Mouse (Mus musculus) spleen, postnatal 4 days (tissue): ENCODE data around the gene Tns1.
A peak's percentile ranks its signal among the peaks of the same experiment; 100 is the strongest.

ENCODE experiments used
- DNase-seq, 2 experiments: peaks; one replicate each; pipeline ENCODE4 v3.0.0; 2022; ENCODE audit warnings: low spot score in 2 of 2

The Tns1 gene

DNA sequence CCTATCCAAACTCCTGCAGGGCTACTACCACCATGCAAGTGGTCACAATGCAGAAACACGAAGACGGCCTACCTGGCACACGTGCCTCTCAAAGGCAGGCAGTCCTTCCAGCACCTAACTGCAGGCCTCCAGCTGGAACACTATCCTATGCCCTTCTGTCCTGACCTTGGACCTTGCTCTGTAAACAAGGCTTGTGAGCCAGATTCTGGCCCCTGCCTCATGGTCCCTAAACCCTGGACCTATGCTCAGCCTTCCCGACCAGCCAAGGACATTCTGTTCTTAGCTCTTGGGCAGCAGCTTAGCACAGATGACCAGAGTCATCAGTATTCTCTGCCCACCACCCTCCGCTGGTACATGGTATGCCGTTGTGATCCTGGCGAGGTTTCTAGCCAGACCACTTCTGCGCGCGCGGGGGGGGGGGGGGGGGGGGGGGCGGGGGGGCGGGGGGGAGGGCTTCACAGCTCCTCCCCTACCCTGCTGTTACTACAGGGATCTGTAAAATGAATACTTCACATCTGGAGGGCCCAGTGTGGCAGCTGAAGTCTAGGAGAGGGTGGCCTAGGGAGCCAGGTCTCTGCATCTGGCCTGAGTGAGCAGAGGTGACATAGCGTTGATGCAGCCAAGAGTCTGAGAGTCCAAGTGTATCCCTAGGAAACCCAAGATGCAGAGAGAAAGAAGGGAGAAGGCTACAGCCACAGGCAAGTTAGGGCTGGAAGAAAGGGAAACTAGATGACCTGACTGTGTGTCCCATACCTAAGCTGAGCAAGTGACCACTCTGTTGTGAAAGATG lies 109.5 kb downstream of the Tns1 start:
- DNase-seq = no peak

GRCm38 (mm10) chr1:74013296-74014031 lies 110.8 kb downstream of the Tns1 start:
- no peak for DNase-seq

DNA sequence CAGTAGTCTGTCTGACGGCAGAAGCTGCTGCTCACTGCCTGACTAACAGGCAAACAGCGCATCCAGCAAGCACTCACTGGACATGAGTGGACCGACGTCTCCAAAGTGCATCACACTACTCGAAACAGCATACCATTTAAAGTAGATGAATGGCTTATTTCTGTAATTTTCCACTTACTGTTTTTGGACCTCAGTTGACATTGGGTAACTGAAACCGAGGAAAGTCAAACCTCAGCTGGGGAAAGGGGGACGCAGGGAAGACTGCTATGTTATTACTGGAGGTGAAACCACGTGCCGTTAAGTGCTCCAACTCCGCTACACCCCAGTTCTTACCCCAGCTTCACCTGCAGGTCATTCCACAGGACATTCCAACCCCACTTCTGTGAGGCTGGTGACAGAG lies 111.5 kb downstream of the Tns1 start:
- no peak for DNase-seq

DNA sequence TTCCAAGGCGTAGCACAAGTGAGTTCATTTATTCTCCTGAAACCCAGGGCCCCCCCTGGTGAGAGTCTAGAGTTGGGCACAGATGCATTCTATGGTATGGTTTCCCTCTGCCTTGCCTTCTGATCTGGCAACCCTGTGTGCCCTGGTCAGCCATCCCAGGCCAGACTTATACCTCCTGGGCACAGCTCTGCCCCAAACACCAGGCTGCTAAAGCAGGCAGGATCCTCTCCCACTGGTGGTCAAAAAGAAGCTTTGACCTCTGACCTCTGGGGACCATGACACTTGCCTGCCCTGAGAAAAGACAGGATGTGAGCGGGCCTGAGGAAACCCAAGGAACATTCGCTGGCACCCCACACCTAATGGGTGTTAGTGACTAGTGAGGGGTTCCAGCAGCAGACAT lies 114.8 kb downstream of the Tns1 start:
- no peak for DNase-seq

- DNase-seq = no peak
These were observed 115.3 kb downstream of the Tns1 start for GRCm38 (mm10) chr1:74008966-74009365.

DNA sequence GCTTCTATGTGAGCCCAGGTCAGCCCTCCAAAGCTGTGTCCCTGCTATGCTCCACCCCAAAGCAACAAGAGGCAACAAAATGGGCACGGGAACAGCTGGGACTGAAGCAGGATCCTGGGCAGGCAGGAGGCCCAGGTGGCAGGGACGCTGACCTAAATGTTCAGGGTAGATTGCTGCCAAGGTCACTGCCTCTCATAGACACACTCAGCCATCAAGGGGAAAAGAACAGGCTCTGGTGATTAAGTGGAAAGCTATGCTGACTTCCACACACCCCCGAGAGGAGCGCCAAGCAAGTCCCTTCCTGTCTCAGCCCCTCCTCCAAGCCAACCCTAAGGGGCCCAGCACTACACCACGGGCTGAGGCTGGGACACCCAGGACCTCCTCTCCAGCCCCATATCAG lies 115.8 kb downstream of the Tns1 start:
- DNase-seq = no peak

- peak in 1 of 2 experiments; percentile 27 for DNase-seq
These were observed 116.7 kb downstream of the Tns1 start for GRCm38 (mm10) chr1:74007398-74008050.

DNA sequence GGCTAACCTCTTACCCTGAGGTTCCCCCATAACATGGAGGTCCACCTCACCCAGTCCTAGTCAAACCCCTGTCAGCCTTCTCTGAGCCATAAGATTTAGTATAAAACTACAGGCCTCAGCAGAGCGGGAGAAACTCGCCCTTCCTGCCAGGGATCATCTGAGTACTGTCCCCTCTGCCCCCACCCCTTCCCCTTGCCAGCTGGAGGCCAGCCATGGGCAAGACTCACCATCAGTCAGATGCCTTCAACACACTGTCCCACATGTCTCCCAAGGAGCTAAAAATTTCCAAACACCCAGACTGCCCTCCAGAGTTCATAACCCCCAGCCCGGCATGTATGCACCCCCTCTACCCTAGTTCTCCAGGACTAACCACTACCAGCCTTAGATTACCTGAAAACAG lies 119.2 kb downstream of the Tns1 start:
- no peak for DNase-seq

GRCm38 (mm10) chr1:74003723-74004122 lies 120.5 kb downstream of the Tns1 start:
- DNase-seq = no peak

DNA sequence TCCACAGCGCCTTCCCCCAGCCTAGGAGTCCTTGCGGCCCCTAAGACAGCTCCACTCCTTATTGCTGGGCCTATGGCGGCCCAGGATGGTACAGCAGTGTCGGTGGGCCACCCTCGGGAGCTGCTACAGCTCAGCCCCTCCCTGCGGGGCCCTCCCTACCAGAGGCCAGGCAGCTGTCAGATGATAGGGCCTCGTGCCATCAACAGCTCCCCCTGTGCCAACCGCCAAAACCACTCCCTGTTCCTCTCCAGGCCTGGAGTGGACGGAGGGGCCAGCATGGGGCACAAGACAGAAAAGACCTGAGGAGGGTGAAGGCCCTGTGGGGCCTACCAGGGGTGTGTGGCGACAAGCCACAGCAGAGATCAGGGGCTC lies 122.8 kb downstream of the Tns1 start:
- DNase-seq = peak; percentile 82 to 86

GRCm38 (mm10) chr1:74000810-74001448 lies 123.3 kb downstream of the Tns1 start:
- DNase-seq = no peak

DNA sequence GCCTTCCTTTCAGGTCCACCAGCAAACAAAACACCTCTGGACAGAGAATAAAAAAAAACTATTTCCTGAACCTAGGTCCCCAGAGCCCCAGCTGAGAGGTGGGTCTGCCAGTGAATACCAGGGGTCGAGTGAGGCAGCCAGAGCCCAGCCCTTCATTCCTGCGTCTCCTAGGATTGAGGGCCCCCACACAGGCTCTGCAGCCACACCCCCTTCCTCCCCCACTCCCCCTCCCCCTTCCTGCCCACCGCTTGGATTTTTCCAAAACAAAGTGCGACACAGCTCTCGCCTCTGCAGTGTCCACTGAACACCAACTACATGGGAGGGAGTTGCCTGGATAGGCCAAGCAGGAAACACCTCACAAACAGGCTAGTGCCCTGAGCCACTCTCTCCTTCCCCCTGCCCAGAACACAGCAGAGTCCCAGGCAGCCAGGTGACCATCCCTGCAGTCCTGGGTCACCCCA lies 124.0 kb downstream of the Tns1 start:
- DNase-seq = no peak

DNA sequence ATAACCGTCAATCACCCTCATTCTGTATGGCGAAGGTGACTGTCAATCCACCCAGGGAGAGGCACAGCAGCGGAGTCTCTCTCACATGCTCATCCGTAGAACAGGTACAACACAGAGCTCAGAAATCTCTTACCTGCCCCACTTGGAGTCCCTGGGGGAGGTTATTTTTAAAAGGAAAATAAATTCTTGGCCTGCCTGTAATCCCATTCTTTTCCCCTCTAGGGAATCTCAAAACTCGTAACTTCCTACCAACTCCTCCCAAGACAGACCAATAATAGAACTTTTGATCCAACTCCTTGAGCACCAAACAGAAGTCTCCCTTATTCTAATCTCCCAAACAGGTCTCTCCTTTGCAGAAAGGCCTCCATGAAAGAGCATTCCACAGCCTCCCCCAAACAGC lies 124.7 kb downstream of the Tns1 start:
- DNase-seq = no peak

DNA sequence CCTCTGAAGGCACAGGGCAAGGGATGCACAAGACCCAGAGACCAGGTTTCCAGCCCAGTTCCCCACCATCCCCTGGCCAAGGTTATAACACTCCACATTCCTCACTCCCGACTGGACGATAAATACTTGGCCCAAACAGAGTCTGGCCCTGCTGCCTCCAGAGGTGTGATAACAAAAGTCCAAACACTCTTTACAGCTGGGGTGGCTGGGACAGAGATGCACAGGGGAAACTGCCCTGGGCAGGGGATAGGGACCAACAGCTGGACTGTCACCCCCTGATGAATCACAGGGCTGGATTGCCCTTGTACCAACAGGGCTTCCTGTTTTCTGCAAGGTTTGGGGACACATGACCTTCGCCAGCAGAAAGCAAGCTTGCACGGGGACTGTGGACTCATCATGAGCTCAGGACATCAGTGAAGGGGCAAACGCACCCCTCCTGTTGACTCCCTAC lies 125.3 kb downstream of the Tns1 start:
- DNase-seq = peak in 1 of 2 experiments; percentile 26

DNA sequence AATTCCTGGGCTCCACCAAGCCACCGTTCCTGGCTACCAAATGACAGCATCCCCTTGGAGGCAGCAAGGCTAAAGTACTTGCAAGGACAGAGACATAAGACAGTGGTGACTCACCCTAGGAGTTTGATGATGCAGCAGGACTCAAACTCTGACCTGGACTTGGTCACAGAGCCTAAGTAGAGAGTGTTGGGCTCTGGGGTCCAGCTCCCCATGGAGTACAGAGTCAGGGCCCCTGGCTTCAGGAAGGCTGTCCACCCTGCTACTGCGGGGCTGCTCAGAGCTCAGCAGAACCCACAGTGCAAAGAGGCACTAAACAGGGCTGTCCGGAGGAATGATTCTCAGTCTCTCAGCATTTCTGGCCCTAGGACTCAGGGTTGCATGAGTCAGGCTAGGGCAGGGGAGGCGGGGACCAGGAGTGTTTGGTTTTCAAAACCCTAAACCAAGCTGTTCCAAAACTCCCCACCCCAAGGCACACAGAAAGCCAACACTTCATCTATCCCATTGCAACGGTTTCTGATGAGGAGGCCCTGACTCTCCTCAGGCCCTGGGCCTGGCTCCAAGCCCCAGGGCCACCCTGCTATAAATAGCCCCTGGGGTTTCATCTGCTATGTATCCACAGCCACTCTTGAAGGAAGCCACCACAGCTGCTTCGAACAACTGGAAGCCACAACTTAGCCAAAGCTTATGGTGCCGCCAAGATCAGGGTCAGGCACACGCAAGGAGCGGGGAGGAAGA lies 126.0 kb downstream of the Tns1 start:
- no peak for DNase-seq

DNA sequence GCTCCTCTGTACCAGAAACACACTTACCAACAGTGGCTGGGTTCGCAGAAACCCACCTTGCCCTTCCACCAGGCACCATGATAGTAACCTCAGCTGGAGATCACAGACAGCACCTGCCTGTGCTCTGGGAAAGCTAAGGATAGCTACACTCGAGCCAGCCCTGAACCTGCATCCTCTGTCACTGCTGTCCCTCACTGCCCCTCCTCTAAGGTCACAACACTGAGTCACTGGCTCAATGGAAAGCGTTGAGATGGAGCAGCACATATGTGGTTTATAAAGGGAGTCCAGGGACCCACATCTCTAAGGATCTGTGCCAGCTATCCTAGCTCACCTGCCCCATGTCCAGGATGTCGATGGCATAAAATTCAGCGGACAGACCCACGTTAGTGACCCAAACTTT lies 126.9 kb downstream of the Tns1 start:
- DNase-seq = no peak

- no peak for DNase-seq
These were observed 127.6 kb downstream of the Tns1 start for GRCm38 (mm10) chr1:73996650-73997049.

DNA sequence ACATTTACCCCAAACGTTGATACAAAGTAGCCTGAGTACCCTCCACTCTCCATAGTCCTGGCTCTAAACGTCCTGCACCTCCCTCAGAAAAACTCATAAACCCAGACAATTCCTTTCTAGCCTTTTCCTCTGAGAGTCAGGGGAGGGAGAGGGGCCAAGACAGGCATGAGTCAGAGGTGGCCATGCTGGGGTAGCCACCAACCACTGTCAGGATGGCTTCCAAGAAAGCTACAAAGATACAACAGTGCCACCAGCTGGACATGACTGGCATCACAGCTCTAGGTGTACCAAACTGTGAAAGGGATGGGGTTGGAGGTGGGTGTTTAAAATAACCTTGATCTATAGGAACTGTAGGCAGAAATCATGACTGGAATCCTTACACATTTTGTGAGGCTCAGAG lies 128.0 kb downstream of the Tns1 start:
- DNase-seq = peak; percentile 56 to 86

DNA sequence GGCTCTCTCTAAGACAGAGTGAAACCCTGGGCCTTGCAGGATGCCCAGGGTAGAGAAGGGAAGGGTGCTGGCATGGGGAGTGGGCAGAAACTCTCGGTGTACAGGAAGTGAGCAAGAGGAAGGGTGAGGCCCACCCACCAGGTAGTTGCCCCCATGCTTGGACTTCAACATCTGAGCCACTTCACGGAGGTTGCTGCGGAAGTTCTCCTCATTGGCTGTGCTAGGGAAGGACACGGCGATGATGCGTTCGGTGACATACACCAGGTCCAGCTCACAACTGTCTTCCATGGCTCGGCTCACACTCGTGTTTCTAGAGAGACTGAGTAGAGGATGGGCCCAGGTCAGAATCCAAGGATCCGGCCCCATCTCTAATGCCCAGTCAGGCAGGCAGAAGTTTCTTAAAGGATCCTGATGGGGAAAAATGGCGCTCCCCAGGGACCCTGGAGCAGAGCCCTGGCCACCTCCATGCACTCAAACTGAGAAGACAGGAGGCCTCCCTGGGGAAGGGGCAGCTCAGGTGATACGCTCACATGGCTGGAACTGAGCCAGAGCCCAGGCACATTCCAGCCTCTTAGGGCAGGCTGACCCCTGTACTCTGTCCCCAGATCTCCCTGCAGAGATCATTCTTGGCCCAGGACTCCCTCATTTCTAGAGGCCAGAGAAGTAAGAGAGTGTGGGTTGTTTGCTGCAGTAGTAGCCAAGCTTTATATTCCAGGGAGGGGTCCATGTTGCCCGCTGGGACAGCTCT lies 129.0 kb downstream of the Tns1 start:
- no peak for DNase-seq

- no peak for DNase-seq
These were observed 130.3 kb downstream of the Tns1 start for GRCm38 (mm10) chr1:73993901-73994426.
